Mouse (Mus musculus) stomach, postnatal 0 days (tissue): ENCODE results near the gene Gm6309.

Experiments used
- CTCF ChIP-seq: IDR thresholded peaks from 2 replicates; pipeline ENCODE4 v1.5.1; 2016; ENCODE audit warnings: antibody characterized with exemption, low read depth, mild to moderate bottlenecking, moderate library complexity
- EP300 ChIP-seq: optimal IDR thresholded peaks from 2 replicates; pipeline ENCODE3; 2016; ENCODE audit warnings: antibody characterized with exemption

DNA sequence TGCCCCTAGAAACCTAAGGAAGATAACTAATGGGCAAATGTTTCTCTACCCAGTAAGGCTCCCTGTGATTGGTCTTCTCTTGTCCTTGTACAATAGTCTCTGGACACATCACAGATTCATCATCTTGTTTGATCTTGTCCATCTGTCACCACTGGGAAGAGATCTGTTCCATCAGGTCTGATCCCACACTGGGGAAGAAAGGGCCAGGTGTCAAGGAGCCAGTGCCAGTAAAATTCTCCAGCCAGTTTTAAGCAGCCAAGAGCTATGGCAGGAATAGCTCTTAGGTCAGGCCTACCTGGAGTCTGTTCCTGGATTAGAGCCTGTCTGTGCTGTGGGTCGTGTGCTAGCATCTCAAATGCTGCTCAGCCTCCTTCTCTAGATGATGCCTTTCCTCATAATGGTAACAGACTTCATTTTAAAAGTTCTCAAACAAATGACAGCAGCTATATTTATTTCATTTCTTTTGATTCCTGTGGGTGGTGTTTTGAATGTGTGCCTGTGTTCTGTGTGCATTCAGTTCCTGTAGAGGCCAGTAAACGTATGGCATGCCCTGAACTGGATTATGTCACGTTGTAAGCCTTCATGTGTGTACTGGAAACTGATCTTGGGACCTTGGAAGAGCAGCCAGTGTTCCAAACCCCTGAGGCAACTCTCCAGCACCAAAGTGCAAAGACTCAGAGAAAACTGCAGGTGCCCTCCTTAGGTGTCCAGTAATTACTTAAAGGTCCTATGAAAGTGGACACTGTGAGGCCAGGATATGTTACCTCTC is 20.2 kb upstream of the Gm6309 start:
- TF ChIP-seq CTCF (no peak), EP300 (no peak)
